Mouse (Mus musculus) CH12.LX (cell line): ENCODE data around the gene Il27ra. TPM values are rescaled to one million over a fixed set of nuclear protein-coding genes. Genes with fewer than 3 reads are reported as not detected.

ENCODE experiments used
- DNase-seq: peaks from one replicate; pipeline ENCODE4 v3.0.0-alpha.2; 2013; ENCODE audit errors: extremely low read depth
- H3K27ac ChIP-seq: 2 replicates; pipeline ENCODE4 v1.5.1; 2012; ENCODE audit warnings: low read depth, mild to moderate bottlenecking, control low read depth, moderate library complexity; ENCODE audit not compliant: insufficient read depth
- H3K27me3 ChIP-seq: replicated peaks from 2 replicates; pipeline ENCODE3; 2012; ENCODE audit warnings: inconsistent platforms
- H3K36me3 ChIP-seq, 2 experiments: replicated peaks in 1 of 2; 2 replicates each; pipeline versions ENCODE3 to v1.6.1; 2012; ENCODE audit warnings: inconsistent platforms in 1 of 2, low read length in 1 of 2, mild to moderate bottlenecking in 1 of 2, mixed read lengths in 1 of 2, moderate library complexity in 1 of 2; ENCODE audit not compliant: control insufficient read depth in 1 of 2, insufficient read depth in 1 of 2
- H3K4me1 ChIP-seq, 2 experiments: 2 replicates each; pipeline ENCODE4 v1.6.1; 2012; ENCODE audit warnings: inconsistent platforms in 1 of 2, moderate library complexity in 1 of 2; ENCODE audit not compliant: insufficient read depth in 2 of 2, control insufficient read depth in 1 of 2
- H3K4me2 ChIP-seq: 2 replicates; pipeline ENCODE4 v1.6.1; 2012; ENCODE audit warnings: low read depth, mild to moderate bottlenecking, control low read depth; ENCODE audit not compliant: poor library complexity, insufficient read depth, severe bottlenecking
- H3K4me3 ChIP-seq, 3 experiments: fragments of 150-350 bp in 1 of 3; sonication (generic) in 1 of 3; replicated peaks in 1 of 3; 2 replicates each; pipeline versions ENCODE3 to v1.5.1; 2011 to 2012; ENCODE audit warnings: low read depth in 2 of 3, low read length in 2 of 3, mild to moderate bottlenecking in 2 of 3, moderate library complexity in 2 of 3, control low read depth in 1 of 3, improper control_type of control experiment in 1 of 3, inconsistent platforms in 1 of 3, mixed read lengths in 1 of 3; ENCODE audit not compliant: poor library complexity in 1 of 3
- H3K79me2 ChIP-seq: replicated peaks from 2 replicates; pipeline ENCODE4 v1.6.1; 2012; ENCODE audit warnings: mild to moderate bottlenecking, moderate library complexity; ENCODE audit not compliant: control insufficient read depth, poor library complexity, insufficient read depth, severe bottlenecking; ENCODE audit errors: extremely low read depth
- H3K9ac ChIP-seq: 2 replicates; pipeline ENCODE4 v1.6.1; 2012; ENCODE audit warnings: low read depth, mild to moderate bottlenecking, control low read depth, moderate library complexity; ENCODE audit not compliant: insufficient read depth
- H3K9me3 ChIP-seq: replicated peaks from 2 replicates; pipeline ENCODE3; 2012; ENCODE audit warnings: low read length, inconsistent platforms, mixed read lengths
- BHLHE40 ChIP-seq: IDR thresholded peaks from 2 replicates; pipeline ENCODE4 v1.6.1; 2011; ENCODE audit warnings: mild to moderate bottlenecking, low read depth, low read length, improper control_type of control experiment
- CHD1 ChIP-seq: IDR thresholded peaks from 2 replicates; pipeline ENCODE4 v1.6.1; 2012; ENCODE audit warnings: low read depth, low read length, improper control_type of control experiment, inconsistent platforms
- CTCF ChIP-seq, 2 experiments: IDR thresholded peaks in 1 of 2; conservative IDR thresholded peaks in 1 of 2; 2 replicates each; pipeline ENCODE4 v1.5.1; 2011 to 2012; ENCODE audit warnings: low read depth in 2 of 2, low read length in 2 of 2, improper control_type of control experiment in 1 of 2, inconsistent platforms in 1 of 2, mild to moderate bottlenecking in 1 of 2, moderate library complexity in 1 of 2
- E2F4 ChIP-seq: IDR thresholded peaks from 2 replicates; pipeline ENCODE4 v1.6.1; 2011; ENCODE audit warnings: low read depth, low read length, improper control_type of control experiment; ENCODE audit not compliant: insufficient replicate concordance
- ELF1 ChIP-seq: IDR thresholded peaks from 2 replicates; pipeline ENCODE4 v1.6.1; 2014; ENCODE audit warnings: low read depth, mild to moderate bottlenecking, inconsistent platforms, low read length, improper control_type of control experiment
- EP300 ChIP-seq: IDR thresholded peaks from 2 replicates; pipeline ENCODE4 v1.6.1; 2011; ENCODE audit warnings: low read length, improper control_type of control experiment
- GABPA ChIP-seq: IDR thresholded peaks from 2 replicates; pipeline ENCODE4 v1.6.1; 2012; ENCODE audit warnings: low read depth, low read length, improper control_type of control experiment, inconsistent platforms; ENCODE audit not compliant: insufficient replicate concordance
- JUND ChIP-seq: conservative IDR thresholded peaks from 2 replicates; pipeline ENCODE4 v1.6.1; 2011; ENCODE audit warnings: low read depth, low read length, improper control_type of control experiment
- KAT2A ChIP-seq: IDR thresholded peaks from 2 replicates; pipeline ENCODE4 v1.6.1; 2012; ENCODE audit warnings: low read length, improper control_type of control experiment, inconsistent platforms; ENCODE audit not compliant: insufficient replicate concordance
- MAFK ChIP-seq: IDR thresholded peaks from 2 replicates; pipeline ENCODE4 v1.6.1; 2011; ENCODE audit warnings: low read length, improper control_type of control experiment; ENCODE audit not compliant: insufficient replicate concordance
- MAX ChIP-seq: IDR thresholded peaks from 2 replicates; pipeline ENCODE4 v1.6.1; 2011; ENCODE audit warnings: low read length, improper control_type of control experiment
- MAZ ChIP-seq: IDR thresholded peaks from 2 replicates; pipeline ENCODE4 v1.6.1; 2012; ENCODE audit warnings: low read depth, mild to moderate bottlenecking, inconsistent platforms, low read length, improper control_type of control experiment, moderate library complexity
- MEF2A ChIP-seq: IDR thresholded peaks from 2 replicates; pipeline ENCODE4 v1.6.1; 2014; ENCODE audit warnings: low read depth, mild to moderate bottlenecking, inconsistent platforms, low read length, improper control_type of control experiment, borderline replicate concordance
- MYC ChIP-seq: IDR thresholded peaks from 2 replicates; pipeline ENCODE4 v1.6.1; 2011; ENCODE audit warnings: low read depth, mild to moderate bottlenecking, improper control_type of control experiment, low read length
- NELFE ChIP-seq: IDR thresholded peaks from 2 replicates; pipeline ENCODE4 v1.6.1; 2011; ENCODE audit warnings: low read depth, low read length, improper control_type of control experiment
- NRF1 ChIP-seq: IDR thresholded peaks from 2 replicates; pipeline ENCODE4 v1.6.1; 2014; ENCODE audit warnings: low read depth, mild to moderate bottlenecking, inconsistent platforms, low read length, improper control_type of control experiment, moderate library complexity
- POLR2A ChIP-seq: IDR thresholded peaks from 2 replicates; pipeline ENCODE4 v1.6.1; 2011; ENCODE audit warnings: low read depth, mild to moderate bottlenecking, improper control_type of control experiment, low read length
- POLR2AphosphoS2 ChIP-seq: IDR thresholded peaks from 2 replicates; pipeline ENCODE4 v1.6.1; 2011; ENCODE audit warnings: low read depth, low read length, improper control_type of control experiment
- SMC3 ChIP-seq: IDR thresholded peaks from 2 replicates; pipeline ENCODE4 v1.6.1; 2011; ENCODE audit warnings: low read depth, low read length, improper control_type of control experiment
- TCF12 ChIP-seq: IDR thresholded peaks from 2 replicates; pipeline ENCODE4 v1.6.1; 2014; ENCODE audit warnings: low read depth, mild to moderate bottlenecking, inconsistent platforms, low read length, improper control_type of control experiment
- UBTF ChIP-seq: IDR thresholded peaks from 2 replicates; pipeline ENCODE4 v1.6.1; 2012; ENCODE audit warnings: low read depth, mild to moderate bottlenecking, inconsistent platforms, low read length, improper control_type of control experiment, moderate library complexity
- USF2 ChIP-seq: conservative IDR thresholded peaks from 2 replicates; pipeline ENCODE4 v1.6.1; 2011; ENCODE audit warnings: low read depth, low read length, improper control_type of control experiment
- ZKSCAN1 ChIP-seq: IDR thresholded peaks from 2 replicates; pipeline ENCODE4 v1.6.1; 2012; ENCODE audit warnings: low read depth, inconsistent platforms, low read length, improper control_type of control experiment, borderline replicate concordance
- ZMIZ1 ChIP-seq: IDR thresholded peaks from 2 replicates; pipeline ENCODE4 v1.6.1; 2012; ENCODE audit warnings: low read depth, mild to moderate bottlenecking, inconsistent platforms, low read length, improper control_type of control experiment
- dilution Hi-C: fragments of 300-500 bp; cut with MboI; formaldehyde crosslinking; loops from 2 replicates; pipeline ENCODE4 v1.14.3; 2020; ENCODE audit warnings: low sequenced_read_pairs; ENCODE audit not compliant: extremely low pct_unique_long_range_greater_than_20kb, extremely low pct_ligation_motif_present
- in situ Hi-C: fragments of 300-500 bp; cut with MboI; formaldehyde crosslinking; loops from 3 replicates; pipeline ENCODE4 v1.14.3; 2019; ENCODE audit warnings: low sequenced_read_pairs, low pct_ligation_motif_present, low pct_unique_long_range_greater_than_20kb, mixed read lengths
- polyA plus RNA-seq: library from polyadenylated mRNA; unstranded; fragments of >175 nt; gene quantifications from 2 replicates; pipeline ENCODE4 v1.2.1, GENCODE M21; 2012; ENCODE audit warnings: low read depth; ENCODE audit not compliant: insufficient read length
- total RNA-seq, 2 experiments: library from RNA; depleted of rRNA; stranded (reverse); fragments of 300-350 nt in 1 of 2; fragments of >200 nt in 1 of 2; gene quantifications; 2 replicates each; pipeline ENCODE4 v1.2.3; 2012 to 2014

Gene Il27ra
- total and polyA plus RNA-seq, 3 experiments, result 1.4 to 2.4 (median 2.3) TPM

DNA sequence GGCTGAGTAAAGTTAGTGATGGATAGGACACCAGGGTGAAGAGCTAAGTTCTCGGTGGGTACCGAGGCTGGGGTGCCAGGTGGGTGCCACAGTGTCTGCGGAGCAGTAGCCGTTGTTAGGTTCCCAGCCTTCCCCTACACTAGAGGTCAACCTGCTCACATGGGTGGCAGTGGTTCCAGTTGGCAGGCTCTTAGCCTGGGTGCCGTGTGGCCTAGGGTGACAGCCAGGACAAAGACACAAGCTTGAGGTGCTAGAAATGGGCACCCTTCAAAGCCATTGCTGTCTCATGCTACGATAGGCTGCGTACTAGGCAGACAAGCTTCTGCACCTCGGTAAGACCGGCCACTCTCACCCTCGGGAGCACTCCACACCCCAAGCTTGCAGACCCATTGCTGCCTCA lies 29.9 kb upstream of the Il27ra start:
- Histone ChIP-seq H3K36me3 (peaks cover 19 to 63% of the 10 kb centered on the region in 2 experiments), H3K4me1 (peaks cover 16 to 43% of the 10 kb centered on the region in 2 experiments), H3K79me2 (peaks cover 14% of the 10 kb centered on the region), H3K4me3 (no peak overlapping the region), H3K4me2 (no peak overlapping the region), H3K9ac (no peak overlapping the region), H3K9me3 (no peaks in the 10 kb centered on the region), H3K27me3 (no peaks in the 10 kb centered on the region), H3K27ac (no peak overlapping the region)
- no peak for DNase-seq
- TF ChIP-seq MAFK (no peak), BHLHE40 (no peak), EP300 (no peak), ZKSCAN1 (no peak), POLR2AphosphoS2 (no peak), NRF1 (no peak), MEF2A (no peak)
- dilution Hi-C loops, result no loop called here
- in situ Hi-C loops, result no loop called here

- Histone ChIP-seq H3K36me3 (peaks cover 19 to 59% of the 10 kb centered on the region in 2 experiments), H3K4me3 (no peak overlapping the region), H3K79me2 (peaks cover 14% of the 10 kb centered on the region), H3K4me1 (peaks cover 16 to 43% of the 10 kb centered on the region in 2 experiments), H3K9me3 (no peaks in the 10 kb centered on the region), H3K27ac (no peak overlapping the region), H3K9ac (no peak overlapping the region), H3K4me2 (no peak overlapping the region), H3K27me3 (no peaks in the 10 kb centered on the region)
- in situ Hi-C loops, result no loop called here
- no peak for DNase-seq
- TF ChIP-seq CHD1, result no peak
- dilution Hi-C loops, result no loop called here
These were observed 29.5 kb upstream of the Il27ra start for GRCm38 (mm10) chr8:84071921-84072320.

- H3K9me3 ChIP-seq, result no peaks in the 10 kb centered on the region
- no peak overlapping the region for H3K9ac ChIP-seq
- DNase-seq, result no peak
- peaks cover 14% of the 10 kb centered on the region for H3K79me2 ChIP-seq
- in situ Hi-C loops (no loop called here), dilution Hi-C loops (no loop called here)
- peaks cover 16 to 43% of the 10 kb centered on the region in 2 experiments for H3K4me1 ChIP-seq
- H3K27me3 ChIP-seq, result no peaks in the 10 kb centered on the region
- H3K36me3 ChIP-seq, result peaks cover 14 to 46% of the 10 kb centered on the region in 2 experiments
- no peak overlapping the region for H3K27ac ChIP-seq
- no peak overlapping the region for H3K4me3 ChIP-seq
- no peak overlapping the region for H3K4me2 ChIP-seq
- TF ChIP-seq SMC3 (no peak), JUND (no peak), TCF12 (no peak), POLR2AphosphoS2 (no peak), MEF2A (no peak), NRF1 (no peak), CTCF (conservative IDR thresholded peaks at IDR 0.05 in 1 of 2, IDR thresholded peaks at IDR 0.05 in 1 of 2; ENCODE audit: low read depth in 2 of 2, low read length in 2 of 2) (no peak), MAZ (no peak), ZMIZ1 (no peak), UBTF (no peak), MYC (no peak), POLR2A (no peak), KAT2A (no peak), MAX (no peak), E2F4 (no peak), NELFE (no peak), ELF1 (no peak), USF2 (no peak), GABPA (no peak)
These were observed 28.3 kb upstream of the Il27ra start for GRCm38 (mm10) chr8:84070667-84071066.
